Comparison of ENCODE assay signal across 1 mouse cellular context in genomic region chr1:179847759-179848389, GRCm38 (mm10).
TF ChIP-seq lines count a peak whose summit lies in the region.

No protein-coding gene starts in this region.

TF ChIP-seq in CH12.LX, 34 proteins besides CTCF, POLR2A, EP300 and RAD21:
- no peak for TF ChIP-seq CHD2 (IDR thresholded peaks at IDR 0.05; ENCODE audit: low read length)
- TF ChIP-seq ZC3H11A (IDR thresholded peaks at IDR 0.05; ENCODE audit: low read depth, low read length): no peak
- peak; percentile 56; the same call in 1 of the 2 replicates for TF ChIP-seq IRF4 (IDR thresholded peaks at IDR 0.05; ENCODE audit: low read depth, low read length)
- TF ChIP-seq TCF12 (IDR thresholded peaks at IDR 0.05; ENCODE audit: low read depth, low read length): peak; percentile 29; the same call in 1 of the 2 replicates
- TF ChIP-seq SIN3A (IDR thresholded peaks at IDR 0.05; ENCODE audit: low read length): peak; percentile 45; the same call in 1 of the 2 replicates
- no peak for TF ChIP-seq USF2 (conservative IDR thresholded peaks at IDR 0.05; ENCODE audit: low read depth, low read length)
- no peak for TF ChIP-seq NRF1 (IDR thresholded peaks at IDR 0.05; ENCODE audit: low read depth, low read length)
- TF ChIP-seq HCFC1 (IDR thresholded peaks at IDR 0.05; ENCODE audit: low read depth, low read length): no peak
- TF ChIP-seq MAZ (IDR thresholded peaks at IDR 0.05; ENCODE audit: low read depth, low read length): no peak
- no peak for TF ChIP-seq RCOR1 (conservative IDR thresholded peaks at IDR 0.05; ENCODE audit: low read depth, low read length)
- no peak for TF ChIP-seq MAFK (IDR thresholded peaks at IDR 0.05; ENCODE audit: insufficient replicate concordance, low read length)
- TF ChIP-seq SMC3 (IDR thresholded peaks at IDR 0.05; ENCODE audit: low read depth, low read length): peak; percentile 52
- TF ChIP-seq USF1 (IDR thresholded peaks at IDR 0.05; ENCODE audit: low read depth, low read length): no peak
- TF ChIP-seq NELFE (IDR thresholded peaks at IDR 0.05; ENCODE audit: low read depth, low read length): 0 out of 2 replicates have a peak, but pooled peaks have one; percentile 17
- TF ChIP-seq MXI1 (IDR thresholded peaks at IDR 0.05; ENCODE audit: low read depth, low read length): no peak
- TF ChIP-seq ZNF384 (IDR thresholded peaks at IDR 0.05; ENCODE audit: low read depth, low read length): no peak
- no peak for TF ChIP-seq MAX (IDR thresholded peaks at IDR 0.05; ENCODE audit: low read length)
- 0 out of 2 replicates have a peak, but pooled peaks have one; percentile 12 for TF ChIP-seq ETS1 (conservative IDR thresholded peaks at IDR 0.05; ENCODE audit: low read depth, low read length)
- TF ChIP-seq JUND (conservative IDR thresholded peaks at IDR 0.05; ENCODE audit: low read depth, low read length): no peak
- TF ChIP-seq GABPA (IDR thresholded peaks at IDR 0.05; ENCODE audit: insufficient replicate concordance, low read depth, low read length): no peak
- no peak for TF ChIP-seq CHD1 (IDR thresholded peaks at IDR 0.05; ENCODE audit: low read depth, low read length)
- TF ChIP-seq UBTF (IDR thresholded peaks at IDR 0.05; ENCODE audit: low read depth, low read length): no peak
- peak; percentile 57 for TF ChIP-seq ELF1 (IDR thresholded peaks at IDR 0.05; ENCODE audit: low read depth, low read length)
- no peak for TF ChIP-seq ZMIZ1 (IDR thresholded peaks at IDR 0.05; ENCODE audit: low read depth, low read length)
- no peak for TF ChIP-seq MEF2A (IDR thresholded peaks at IDR 0.05; ENCODE audit: borderline replicate concordance, low read depth, low read length)
- TF ChIP-seq POLR2AphosphoS2 (IDR thresholded peaks at IDR 0.05; ENCODE audit: low read depth, low read length): no peak
- no peak for TF ChIP-seq KAT2A (IDR thresholded peaks at IDR 0.05; ENCODE audit: insufficient replicate concordance, low read length)
- TF ChIP-seq E2F4 (IDR thresholded peaks at IDR 0.05; ENCODE audit: insufficient replicate concordance, low read depth, low read length): 0 out of 2 replicates have a peak, but pooled peaks have one; percentile 69
- no peak for TF ChIP-seq ZKSCAN1 (IDR thresholded peaks at IDR 0.05; ENCODE audit: borderline replicate concordance, low read depth, low read length)
- TF ChIP-seq MYC (IDR thresholded peaks at IDR 0.05; ENCODE audit: low read depth, low read length): no peak
- no peak for TF ChIP-seq JUN (IDR thresholded peaks at IDR 0.05; ENCODE audit: insufficient read depth, low read depth, low read length)
- TF ChIP-seq TBP (conservative IDR thresholded peaks at IDR 0.05; ENCODE audit: low read depth, low read length): no peak
- no peak for TF ChIP-seq BHLHE40 (IDR thresholded peaks at IDR 0.05; ENCODE audit: low read depth, low read length)
- TF ChIP-seq PAX5 (IDR thresholded peaks at IDR 0.05; ENCODE audit: low read length): no peak
